Mouse (Mus musculus) embryonic facial prominence, embryonic 10.5 days (tissue): Measurements from ENCODE around the gene Usp32. TPM values are rescaled to one million over a fixed set of nuclear protein-coding genes. Genes with fewer than 3 reads are reported as not detected.

ENCODE experiments used
- DNase-seq: peaks from one replicate; pipeline ENCODE4 v3.0.0-alpha.2; 2017; ENCODE audit warnings: low spot score
- H3K27ac ChIP-seq: fragments of 300-500 bp; sonication (generic); replicated peaks from 2 replicates; pipeline ENCODE4 v1.5.1; 2016; ENCODE audit warnings: mild to moderate bottlenecking
- H3K27me3 ChIP-seq: fragments of 300-500 bp; sonication (generic); replicated peaks from 2 replicates; pipeline ENCODE4 v1.6.1; 2016; ENCODE audit warnings: low read depth, mild to moderate bottlenecking; ENCODE audit not compliant: poor library complexity, severe bottlenecking
- H3K36me3 ChIP-seq: fragments of 300-500 bp; sonication (generic); replicated peaks from 2 replicates; pipeline ENCODE4 v1.6.1; 2016; ENCODE audit warnings: mild to moderate bottlenecking, moderate library complexity
- H3K4me1 ChIP-seq: fragments of 300-500 bp; sonication (generic); 2 replicates; pipeline ENCODE4 v1.6.1; 2016
- H3K4me3 ChIP-seq: fragments of 300-500 bp; sonication (generic); 2 replicates; pipeline ENCODE4 v1.5.1; 2016; ENCODE audit warnings: mild to moderate bottlenecking, moderate library complexity
- H3K9me3 ChIP-seq: fragments of 300-500 bp; sonication (generic); 2 replicates; pipeline ENCODE4 v1.6.1; 2016; ENCODE audit warnings: mild to moderate bottlenecking
- WGBS: fragments of 180-500 bp; shearing (Covaris S2); methylation state at CpG from one replicate; pipeline ENCODE4 v1.1.7; 2016; 5-methylcytosine and 5-hydroxymethylcytosine counted together
- polyA plus RNA-seq: library from polyadenylated mRNA; unstranded; fragments of >200 nt; fragmentation: Nextera tagmentation; extraction: Ambion mirVana; gene quantifications from 2 replicates; pipeline ENCODE4 v1.2.1, GENCODE M21; 2016

Gene Usp32
- polyA plus RNA-seq, 1 experiment from 2014 or later: 4.0 TPM

GRCm38 (mm10) chr11:84995241-84995640, 144.7 kb downstream of the Usp32 start:
- no peaks in the 10 kb centered on the region for H3K27me3 ChIP-seq
- H3K4me3 ChIP-seq: no peak overlapping the region
- H3K9me3 ChIP-seq: no peaks in the 10 kb centered on the region
- H3K36me3 ChIP-seq: peaks cover 66% of the 10 kb centered on the region
- DNase-seq: no peak
- H3K27ac ChIP-seq: no peak overlapping the region
- WGBS: 86% methylated on average over 1 of the region's 1 CpGs
- no peaks in the 10 kb centered on the region for H3K4me1 ChIP-seq

GRCm38 (mm10) chr11:84992996-84993395, 147.0 kb downstream of the Usp32 start:
- WGBS: 86% methylated on average over 1 of the region's 1 CpGs
- no peaks in the 10 kb centered on the region for H3K9me3 ChIP-seq
- H3K27me3 ChIP-seq: no peaks in the 10 kb centered on the region
- no peak for DNase-seq
- no peak overlapping the region for H3K27ac ChIP-seq
- H3K36me3 ChIP-seq: peaks cover 74% of the 10 kb centered on the region
- H3K4me3 ChIP-seq: no peak overlapping the region
- H3K4me1 ChIP-seq: no peaks in the 10 kb centered on the region

- Histone ChIP-seq H3K4me1 (no peaks in the 10 kb centered on the region), H3K27me3 (no peaks in the 10 kb centered on the region), H3K9me3 (no peaks in the 10 kb centered on the region), H3K27ac (no peak overlapping the region), H3K36me3 (peaks cover 59% of the 10 kb centered on the region), H3K4me3 (no peak overlapping the region)
- 93% methylated on average over 3 of the region's 3 CpGs for WGBS
- no peak for DNase-seq
Observed at GRCm38 (mm10) chr11:84988341-84988919, 151.5 kb downstream of the Usp32 start.

GRCm38 (mm10) chr11:84985421-84985820, 154.5 kb downstream of the Usp32 start:
- no peaks in the 10 kb centered on the region for H3K27me3 ChIP-seq
- 86% methylated on average over 6 of the region's 6 CpGs for WGBS
- H3K4me1 ChIP-seq: no peaks in the 10 kb centered on the region
- DNase-seq: no peak
- H3K4me3 ChIP-seq: no peak overlapping the region
- H3K27ac ChIP-seq: no peak overlapping the region
- no peaks in the 10 kb centered on the region for H3K9me3 ChIP-seq
- H3K36me3 ChIP-seq: peaks cover 33% of the 10 kb centered on the region

GRCm38 (mm10) chr11:84980697-84981096, 159.3 kb downstream of the Usp32 start:
- 76% methylated on average over 2 of the region's 2 CpGs for WGBS
- Histone ChIP-seq H3K27me3 (no peaks in the 10 kb centered on the region), H3K9me3 (no peaks in the 10 kb centered on the region), H3K4me1 (no peaks in the 10 kb centered on the region), H3K36me3 (peaks cover 5% of the 10 kb centered on the region), H3K4me3 (no peak overlapping the region), H3K27ac (no peak overlapping the region)
- no peak for DNase-seq

- Histone ChIP-seq H3K27me3 (no peaks in the 10 kb centered on the region), H3K36me3 (no peaks in the 10 kb centered on the region), H3K4me3 (no peak overlapping the region), H3K9me3 (no peaks in the 10 kb centered on the region), H3K4me1 (no peaks in the 10 kb centered on the region), H3K27ac (no peak overlapping the region)
- 55% methylated on average over 1 of the region's 1 CpGs for WGBS
- no peak for DNase-seq
Observed at GRCm38 (mm10) chr11:84979351-84979750, 160.6 kb downstream of the Usp32 start.

- Histone ChIP-seq H3K4me3 (no peak overlapping the region), H3K27ac (no peak overlapping the region), H3K9me3 (no peaks in the 10 kb centered on the region), H3K4me1 (peaks cover 6% of the 10 kb centered on the region), H3K36me3 (no peaks in the 10 kb centered on the region), H3K27me3 (no peaks in the 10 kb centered on the region)
- WGBS: 46% methylated on average over 2 of the region's 2 CpGs
- peak; percentile 51 for DNase-seq
Observed at GRCm38 (mm10) chr11:84978113-84978512, 161.8 kb downstream of the Usp32 start.

GRCm38 (mm10) chr11:84977385-84977952, 162.5 kb downstream of the Usp32 start:
- no peaks in the 10 kb centered on the region for H3K9me3 ChIP-seq
- no peak overlapping the region for H3K27ac ChIP-seq
- no peak overlapping the region for H3K4me3 ChIP-seq
- H3K27me3 ChIP-seq: no peaks in the 10 kb centered on the region
- no peak for DNase-seq
- 82% methylated on average over 3 of the region's 3 CpGs for WGBS
- no peaks in the 10 kb centered on the region for H3K36me3 ChIP-seq
- peaks cover 6% of the 10 kb centered on the region for H3K4me1 ChIP-seq

GRCm38 (mm10) chr11:84976706-84977105, 163.3 kb downstream of the Usp32 start:
- Histone ChIP-seq H3K27ac (no peak overlapping the region), H3K4me3 (no peak overlapping the region), H3K9me3 (no peaks in the 10 kb centered on the region), H3K36me3 (no peaks in the 10 kb centered on the region), H3K27me3 (no peaks in the 10 kb centered on the region), H3K4me1 (peaks cover 6% of the 10 kb centered on the region)
- DNase-seq: no peak
- WGBS: 82% methylated on average over 3 of the region's 3 CpGs

GRCm38 (mm10) chr11:84974582-84974981, 165.4 kb downstream of the Usp32 start:
- Histone ChIP-seq H3K27ac (no peak overlapping the region), H3K4me3 (no peak overlapping the region), H3K36me3 (no peaks in the 10 kb centered on the region), H3K9me3 (no peaks in the 10 kb centered on the region), H3K27me3 (no peaks in the 10 kb centered on the region), H3K4me1 (peaks cover 11% of the 10 kb centered on the region)
- WGBS: 66% methylated on average over 7 of the region's 7 CpGs
- DNase-seq: no peak

- DNase-seq: no peak
- Histone ChIP-seq H3K9me3 (no peaks in the 10 kb centered on the region), H3K36me3 (no peaks in the 10 kb centered on the region), H3K27me3 (no peaks in the 10 kb centered on the region), H3K4me1 (peaks cover 17% of the 10 kb centered on the region), H3K4me3 (no peak overlapping the region), H3K27ac (no peak overlapping the region)
- 69% methylated on average over 5 of the region's 5 CpGs for WGBS
Observed at GRCm38 (mm10) chr11:84973661-84974060, 166.3 kb downstream of the Usp32 start.

- H3K4me3 ChIP-seq: no peak overlapping the region
- no peaks in the 10 kb centered on the region for H3K9me3 ChIP-seq
- H3K4me1 ChIP-seq: peaks cover 33% of the 10 kb centered on the region
- 75% methylated on average over 3 of the region's 3 CpGs for WGBS
- H3K27me3 ChIP-seq: no peaks in the 10 kb centered on the region
- no peaks in the 10 kb centered on the region for H3K36me3 ChIP-seq
- DNase-seq: no peak
- H3K27ac ChIP-seq: no peak overlapping the region
Observed at GRCm38 (mm10) chr11:84972067-84972466, 167.9 kb downstream of the Usp32 start.

- 0 out of 2 replicates have a peak overlapping the region, but pooled peaks have one; percentile 10 for H3K27ac ChIP-seq
Observed at GRCm38 (mm10) chr11:84968775-84969174, 171.2 kb downstream of the Usp32 start.

More at GRCm38 (mm10) chr11:84968775-84969174, 171.2 kb downstream of the Usp32 start:
- no peaks in the 10 kb centered on the region for H3K9me3 ChIP-seq
- no peaks in the 10 kb centered on the region for H3K36me3 ChIP-seq
- WGBS: 57% methylated on average over 6 of the region's 6 CpGs
- peaks cover 36% of the 10 kb centered on the region for H3K4me1 ChIP-seq
- no peak for DNase-seq
- H3K4me3 ChIP-seq: no peak overlapping the region
- H3K27me3 ChIP-seq: no peaks in the 10 kb centered on the region
